Mouse (Mus musculus) naive thymus-derived CD4-positive, alpha-beta T cell, adult 5 months (primary cell): ENCODE results near the gene Bcl7b. TPM values are rescaled to one million over a fixed set of nuclear protein-coding genes. Genes with fewer than 3 reads are reported as not detected.

Experiments used
- polyA plus RNA-seq: library from polyadenylated mRNA; unstranded; fragments of 100-300 nt; shearing (Covaris generic); gene quantifications from one replicate; pipeline ENCODE4 v1.2.1, GENCODE M21; 2017

The Bcl7b gene
- polyA plus RNA-seq, result 159 TPM

GRCm38 (mm10) chr5:135168063-135169062 is at the start of gene Bcl7b:
Gene Bcl7b (plus strand): TSS chr5:135168283.

GRCm38 (mm10) chr5:135149053-135149819 is 18.8 kb upstream of the Bcl7b start, which contains the start of gene Tbl2:
Gene Tbl2 (plus strand): TSS chr5:135149657.

GRCm38 (mm10) chr5:135186621-135187348 is 18.7 kb downstream of the Bcl7b start, which contains the start of gene Baz1b:
Gene Baz1b (plus strand): TSS chr5:135187264.

Other genes starting within 250 kb of the Bcl7b start
- gene Mettl27, start 235.9 kb upstream of the Bcl7b start, polyA plus RNA-seq, result 9.6 TPM
- gene Cldn4, start 221.3 kb upstream of the Bcl7b start, polyA plus RNA-seq, result not detected
- not detected for gene Cldn3, start 182.1 kb upstream of the Bcl7b start, polyA plus RNA-seq
- gene Abhd11, start 159.1 kb upstream of the Bcl7b start, polyA plus RNA-seq, result 138 TPM
- gene Stx1a, start 144.8 kb upstream of the Bcl7b start, polyA plus RNA-seq, result 13.4 TPM
- 11.7 TPM for gene Dnajc30, start 104.1 kb upstream of the Bcl7b start, polyA plus RNA-seq
- 87.9 TPM for gene Bud23, start 103.3 kb upstream of the Bcl7b start, polyA plus RNA-seq
- gene Vps37d, start 90.0 kb upstream of the Bcl7b start, polyA plus RNA-seq, result not detected
- not detected for gene Mlxipl, start 78.4 kb upstream of the Bcl7b start, polyA plus RNA-seq
- 12.1 TPM for gene Tbl2, start 18.6 kb upstream of the Bcl7b start, polyA plus RNA-seq
- gene Baz1b, start 19.0 kb downstream of the Bcl7b start, polyA plus RNA-seq, result 52.1 TPM
- not detected for gene Fzd9, start 82.9 kb downstream of the Bcl7b start, polyA plus RNA-seq
- gene Fkbp6, start 181.8 kb downstream of the Bcl7b start, polyA plus RNA-seq, result not detected
- not detected for gene Trim50, start 185.0 kb downstream of the Bcl7b start, polyA plus RNA-seq
- 41.1 TPM for gene Nsun5, start 201.7 kb downstream of the Bcl7b start, polyA plus RNA-seq
- gene Pom121, start 226.3 kb downstream of the Bcl7b start, polyA plus RNA-seq, result 45.7 TPM